Mouse (Mus musculus): ENCODE results near the gene Zmynd8. TPM values are rescaled to one million over a fixed set of nuclear protein-coding genes. Genes with fewer than 3 reads are reported as not detected.

The Zmynd8 gene
- polyA plus RNA-seq, 1 experiment, result 85.5 TPM

DNA sequence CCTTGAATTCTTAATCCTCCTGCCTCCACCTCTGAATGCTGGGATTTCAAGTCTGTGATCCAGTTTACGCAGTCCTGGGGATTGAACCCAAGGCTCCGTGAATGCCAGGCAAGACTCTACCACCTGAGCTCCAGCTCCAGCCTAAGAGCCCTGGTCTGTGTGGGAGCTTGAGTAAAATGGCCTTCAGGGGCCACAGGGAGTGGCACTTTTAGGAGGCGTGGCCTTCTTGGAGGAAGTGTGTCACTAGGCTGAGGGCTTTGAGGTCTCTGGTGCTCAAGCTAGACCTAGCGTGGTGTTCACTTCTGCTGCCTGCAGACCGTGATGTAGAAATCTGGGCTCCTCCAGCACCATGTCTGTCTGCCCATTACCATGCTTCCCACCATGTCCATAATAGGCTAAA lies 27.4 kb upstream of the Zmynd8 start:
- Histone ChIP-seq H3K4me3 (replicated peaks; ENCODE audit: insufficient read depth, low read depth, low read length) (no peak overlapping the region), H3K27me3 (ENCODE audit: control insufficient read depth, insufficient read depth, low read length) (no peaks in the 10 kb centered on the region; the same call in 1 of the 2 replicates), H3K4me1 (ENCODE audit: control insufficient read depth, insufficient read depth, low read length) (no peaks in the 10 kb centered on the region), H3K27ac (ENCODE audit: insufficient read depth, low read length) (no peak overlapping the region)
- TF ChIP-seq CTCF (IDR thresholded peaks at IDR 0.05; ENCODE audit: borderline replicate concordance, insufficient read depth, low read depth, low read length) (no peak), POLR2A (IDR thresholded peaks at IDR 0.05; ENCODE audit: borderline replicate concordance, insufficient read depth, low read length) (no peak)
- DNase-seq, result no peak
- 96% methylated on average over 5 of the region's 5 CpGs for WGBS

DNA sequence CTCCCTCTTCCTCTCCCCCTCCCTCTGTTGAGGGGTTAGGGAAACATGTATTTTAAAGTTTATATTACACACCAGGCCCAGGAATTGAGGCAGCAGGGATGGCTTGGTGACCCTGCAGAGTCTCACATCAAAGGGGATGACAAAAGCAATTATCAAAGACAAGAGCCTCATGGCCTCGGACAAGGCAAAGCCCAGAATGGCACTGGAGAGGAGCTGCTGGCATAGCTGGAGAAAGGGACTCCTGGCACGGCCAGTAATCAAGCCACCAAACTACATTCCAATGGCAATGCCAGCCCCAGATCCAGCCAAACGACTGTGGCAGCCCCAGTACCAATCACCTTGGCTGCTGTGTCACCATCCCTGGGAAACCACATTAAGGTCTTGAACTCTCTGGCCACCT lies 26.3 kb upstream of the Zmynd8 start:
- 13% methylated on average over 3 of the region's 3 CpGs for WGBS
- Histone ChIP-seq H3K27me3 (ENCODE audit: control insufficient read depth, insufficient read depth, low read length) (no peaks in the 10 kb centered on the region; the same call in 1 of the 2 replicates), H3K27ac (ENCODE audit: insufficient read depth, low read length) (no peak overlapping the region), H3K4me3 (replicated peaks; ENCODE audit: insufficient read depth, low read depth, low read length) (no peak overlapping the region), H3K4me1 (ENCODE audit: control insufficient read depth, insufficient read depth, low read length) (no peaks in the 10 kb centered on the region)
- TF ChIP-seq CTCF (IDR thresholded peaks at IDR 0.05; ENCODE audit: borderline replicate concordance, insufficient read depth, low read depth, low read length) (no peak), POLR2A (IDR thresholded peaks at IDR 0.05; ENCODE audit: borderline replicate concordance, insufficient read depth, low read length) (no peak)
- DNase-seq, result no peak

DNA sequence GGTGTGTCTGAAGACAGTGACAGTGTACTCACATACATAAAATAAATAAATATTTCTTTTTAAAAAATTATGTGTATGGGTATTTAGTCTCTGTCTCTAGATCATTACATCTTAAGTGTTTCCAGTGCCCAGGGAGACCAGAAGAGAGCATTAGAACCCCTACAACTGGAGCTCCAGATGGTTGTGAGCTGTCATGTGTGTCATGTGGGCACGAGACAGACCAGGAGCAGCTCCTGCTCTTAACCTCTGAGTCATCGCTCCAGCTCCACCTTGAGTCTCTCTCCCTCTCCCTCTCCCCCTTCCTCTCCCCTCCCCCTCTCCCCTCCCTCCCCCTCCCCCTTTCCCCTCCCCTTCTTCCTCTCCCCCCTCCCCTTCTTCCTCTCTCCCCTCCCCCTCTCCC lies 25.9 kb upstream of the Zmynd8 start:
- Histone ChIP-seq H3K27me3 (ENCODE audit: control insufficient read depth, insufficient read depth, low read length) (no peaks in the 10 kb centered on the region; the same call in 1 of the 2 replicates), H3K4me1 (ENCODE audit: control insufficient read depth, insufficient read depth, low read length) (no peaks in the 10 kb centered on the region), H3K4me3 (replicated peaks; ENCODE audit: insufficient read depth, low read depth, low read length) (no peak overlapping the region), H3K27ac (ENCODE audit: insufficient read depth, low read length) (no peak overlapping the region)
- no peak for TF ChIP-seq POLR2A (IDR thresholded peaks at IDR 0.05; ENCODE audit: borderline replicate concordance, insufficient read depth, low read length)
- TF ChIP-seq CTCF (IDR thresholded peaks at IDR 0.05; ENCODE audit: borderline replicate concordance, insufficient read depth, low read depth, low read length), result no peak
- WGBS, result 70% methylated on average over 2 of the region's 2 CpGs
- no peak for DNase-seq

DNA sequence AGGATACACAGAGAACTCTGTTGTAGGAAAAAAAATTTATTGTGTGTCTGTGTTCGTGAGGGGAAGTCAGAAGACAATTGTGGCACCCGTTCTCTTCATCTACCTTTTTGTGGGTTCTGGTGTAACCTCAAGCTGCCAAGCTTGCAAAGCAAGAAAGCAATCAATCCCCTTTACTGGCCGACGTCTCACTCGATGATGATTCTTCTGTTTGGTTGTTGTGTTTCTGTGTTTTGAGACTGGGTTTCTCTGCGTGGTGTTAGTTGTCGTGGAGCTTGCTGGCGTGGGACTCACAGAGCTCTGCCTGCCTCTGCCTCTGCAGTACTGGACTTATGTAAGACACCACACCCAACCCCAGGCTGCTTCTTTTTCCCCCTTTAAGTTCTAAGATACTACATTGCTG lies 24.9 kb upstream of the Zmynd8 start:
- DNase-seq, result no peak
- 85% methylated on average over 8 of the region's 8 CpGs for WGBS
- no peak overlapping the region for H3K4me3 ChIP-seq (replicated peaks; ENCODE audit: insufficient read depth, low read depth, low read length)
- no peaks in the 10 kb centered on the region for H3K4me1 ChIP-seq (ENCODE audit: control insufficient read depth, insufficient read depth, low read length)
- TF ChIP-seq CTCF (IDR thresholded peaks at IDR 0.05; ENCODE audit: borderline replicate concordance, insufficient read depth, low read depth, low read length) (no peak), POLR2A (IDR thresholded peaks at IDR 0.05; ENCODE audit: borderline replicate concordance, insufficient read depth, low read length) (no peak)
- H3K27ac ChIP-seq (ENCODE audit: insufficient read depth, low read length), result no peak overlapping the region
- no peaks in the 10 kb centered on the region; the same call in 1 of the 2 replicates for H3K27me3 ChIP-seq (ENCODE audit: control insufficient read depth, insufficient read depth, low read length)

DNA sequence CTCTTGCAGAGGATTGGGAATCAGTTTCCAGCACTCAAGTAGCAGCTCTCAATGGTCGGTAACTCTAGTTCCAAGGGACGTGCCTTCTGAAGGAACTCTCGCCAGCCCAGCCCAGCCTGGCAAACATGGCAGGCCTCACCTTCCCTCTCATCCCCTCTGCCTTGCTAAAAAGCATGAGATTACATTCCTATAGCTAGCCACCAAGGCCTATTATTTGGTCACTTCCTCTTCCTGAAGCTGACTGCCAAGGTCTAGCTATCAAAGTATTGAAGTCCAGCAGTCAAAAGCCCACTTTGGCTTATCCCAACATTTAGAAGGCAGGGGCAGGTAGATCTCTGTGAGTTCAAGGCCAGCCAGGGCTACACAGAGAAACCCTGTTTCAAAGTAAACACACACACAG lies 24.2 kb upstream of the Zmynd8 start:
- no peak for DNase-seq
- H3K27ac ChIP-seq (ENCODE audit: insufficient read depth, low read length), result no peak overlapping the region
- TF ChIP-seq CTCF (IDR thresholded peaks at IDR 0.05; ENCODE audit: borderline replicate concordance, insufficient read depth, low read depth, low read length) (no peak), POLR2A (IDR thresholded peaks at IDR 0.05; ENCODE audit: borderline replicate concordance, insufficient read depth, low read length) (no peak)
- H3K4me3 ChIP-seq (replicated peaks; ENCODE audit: insufficient read depth, low read depth, low read length), result no peak overlapping the region
- no peaks in the 10 kb centered on the region; the same call in 1 of the 2 replicates for H3K27me3 ChIP-seq (ENCODE audit: control insufficient read depth, insufficient read depth, low read length)
- H3K4me1 ChIP-seq (ENCODE audit: control insufficient read depth, insufficient read depth, low read length), result no peaks in the 10 kb centered on the region
- WGBS, result 84% methylated on average over 3 of the region's 3 CpGs

DNA sequence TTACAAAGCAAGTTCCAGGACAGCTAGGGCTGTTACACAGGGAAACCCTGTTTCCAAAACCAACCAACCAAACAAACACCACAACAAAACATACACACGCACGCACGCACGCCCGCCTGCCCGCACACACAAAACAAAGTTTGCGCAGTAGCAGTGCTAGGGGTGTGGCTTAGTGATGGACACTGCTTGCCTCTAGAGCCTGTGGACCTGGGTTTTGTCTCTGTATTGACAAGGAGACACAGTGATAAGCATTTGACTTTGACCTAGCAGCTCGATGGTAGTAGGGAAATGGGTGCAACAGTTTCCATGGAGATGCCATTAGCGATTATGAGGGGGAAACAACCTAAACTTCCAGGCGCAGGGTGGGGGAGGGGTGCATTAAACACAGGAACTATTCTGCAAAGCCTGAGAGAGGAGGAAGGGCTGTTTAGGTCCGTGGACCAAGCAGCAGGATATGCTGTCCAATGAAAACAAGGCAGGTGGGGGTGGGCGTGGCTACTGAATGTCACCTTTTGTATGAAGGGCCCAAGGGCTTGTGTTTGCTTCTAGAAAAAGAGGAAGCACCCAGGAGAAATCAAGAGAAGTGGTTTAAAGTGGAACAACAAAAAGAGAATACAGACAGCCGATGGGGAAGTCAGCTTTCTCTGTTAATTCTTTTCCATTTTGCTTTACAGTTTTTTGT lies 23.4 kb upstream of the Zmynd8 start:
- Histone ChIP-seq H3K27ac (ENCODE audit: insufficient read depth, low read length) (no peak overlapping the region), H3K27me3 (ENCODE audit: control insufficient read depth, insufficient read depth, low read length) (no peaks in the 10 kb centered on the region; the same call in 1 of the 2 replicates), H3K4me1 (ENCODE audit: control insufficient read depth, insufficient read depth, low read length) (no peaks in the 10 kb centered on the region), H3K4me3 (replicated peaks; ENCODE audit: insufficient read depth, low read depth, low read length) (no peak overlapping the region)
- TF ChIP-seq POLR2A (IDR thresholded peaks at IDR 0.05; ENCODE audit: borderline replicate concordance, insufficient read depth, low read length), result no peak
- TF ChIP-seq CTCF (IDR thresholded peaks at IDR 0.05; ENCODE audit: borderline replicate concordance, insufficient read depth, low read depth, low read length), result no peak
- DNase-seq, result no peak
- 69% methylated on average over 13 of the region's 13 CpGs for WGBS

DNA sequence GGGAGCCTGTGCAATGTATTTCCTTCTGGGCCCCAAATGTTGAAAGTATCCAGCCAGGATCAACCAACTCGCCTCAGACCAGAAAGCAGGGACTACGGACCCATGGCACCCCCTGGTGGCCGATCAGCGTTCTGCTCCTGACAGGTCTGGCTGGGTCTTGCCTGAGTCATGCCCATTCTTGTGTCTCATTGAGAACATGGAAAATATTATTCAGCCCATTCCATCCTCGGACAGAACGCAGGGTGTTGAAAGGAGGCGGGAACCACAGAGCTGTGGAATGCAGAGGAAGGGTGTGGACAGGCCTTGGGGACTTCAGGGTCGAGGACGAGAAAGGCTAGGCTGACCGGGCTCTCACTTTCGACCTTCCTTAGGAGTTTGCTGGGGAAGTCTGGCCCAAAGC lies 15.5 kb upstream of the Zmynd8 start:
- Histone ChIP-seq H3K4me3 (replicated peaks; ENCODE audit: insufficient read depth, low read depth, low read length) (no peak overlapping the region), H3K27ac (ENCODE audit: insufficient read depth, low read length) (no peak overlapping the region), H3K4me1 (ENCODE audit: control insufficient read depth, insufficient read depth, low read length) (no peaks in the 10 kb centered on the region), H3K27me3 (ENCODE audit: control insufficient read depth, insufficient read depth, low read length) (no peaks in the 10 kb centered on the region)
- peak; percentile 88 to 96 for DNase-seq
- TF ChIP-seq CTCF (IDR thresholded peaks at IDR 0.05; ENCODE audit: borderline replicate concordance, insufficient read depth, low read depth, low read length) (peak; percentile 100), POLR2A (IDR thresholded peaks at IDR 0.05; ENCODE audit: borderline replicate concordance, insufficient read depth, low read length) (no peak)
- WGBS, result 29% methylated on average over 11 of the region's 11 CpGs

DNA sequence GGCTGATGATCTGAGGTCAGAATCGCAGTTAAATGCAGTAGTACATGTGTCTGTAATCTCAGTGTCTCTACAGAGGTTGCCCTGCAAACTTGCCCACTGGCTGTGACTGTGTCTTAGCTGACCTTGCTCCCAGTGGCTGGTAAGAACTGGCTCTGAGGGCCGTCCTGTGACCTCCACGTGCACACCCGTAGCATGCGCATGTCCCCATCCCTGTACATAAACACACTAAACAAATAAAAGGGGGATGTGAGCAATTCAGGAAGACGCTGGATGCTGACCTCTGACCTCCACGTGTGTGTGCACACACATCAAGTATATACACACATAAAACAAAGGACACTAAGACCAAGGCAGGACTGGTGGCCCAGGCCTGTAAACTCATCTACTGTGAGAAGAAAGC lies 14.3 kb upstream of the Zmynd8 start:
- 91% methylated on average over 7 of the region's 7 CpGs for WGBS
- Histone ChIP-seq H3K27ac (ENCODE audit: insufficient read depth, low read length) (no peak overlapping the region), H3K4me3 (replicated peaks; ENCODE audit: insufficient read depth, low read depth, low read length) (no peak overlapping the region), H3K4me1 (ENCODE audit: control insufficient read depth, insufficient read depth, low read length) (no peaks in the 10 kb centered on the region), H3K27me3 (ENCODE audit: control insufficient read depth, insufficient read depth, low read length) (no peaks in the 10 kb centered on the region)
- no peak for DNase-seq
- TF ChIP-seq POLR2A (IDR thresholded peaks at IDR 0.05; ENCODE audit: borderline replicate concordance, insufficient read depth, low read length) (no peak), CTCF (IDR thresholded peaks at IDR 0.05; ENCODE audit: borderline replicate concordance, insufficient read depth, low read depth, low read length) (no peak)
